Mouse (Mus musculus) left cerebral cortex, adult 6 months (tissue): ENCODE measurements around the gene Vmn1r65. TPM values are rescaled to one million over a fixed set of nuclear protein-coding genes. Genes with fewer than 3 reads are reported as not detected.

Experiments
- long read RNA-seq, 2 experiments: library from polyadenylated mRNA; unstranded; transcript quantifications; one replicate each; pipeline ENCODE4 v2.0.0; 2019 to 2020
- polyA plus RNA-seq: library from polyadenylated mRNA; unstranded; fragments of <200 nt; fragmentation: Nextera tagmentation; gene quantifications from 2 replicates; pipeline ENCODE4 v1.2.3, GENCODE M21; 2021

The Vmn1r65 gene
- polyA plus RNA-seq, result not detected in 2 replicates
- long read RNA-seq, experiment 1, result 0 reads
- long read RNA-seq, experiment 2, result 0 reads

GRCm38 (mm10) chr7:6010910-6011309 is at the start of gene Vmn1r65:
Gene Vmn1r65 (minus strand): TSS chr7:6011010.

DNA sequence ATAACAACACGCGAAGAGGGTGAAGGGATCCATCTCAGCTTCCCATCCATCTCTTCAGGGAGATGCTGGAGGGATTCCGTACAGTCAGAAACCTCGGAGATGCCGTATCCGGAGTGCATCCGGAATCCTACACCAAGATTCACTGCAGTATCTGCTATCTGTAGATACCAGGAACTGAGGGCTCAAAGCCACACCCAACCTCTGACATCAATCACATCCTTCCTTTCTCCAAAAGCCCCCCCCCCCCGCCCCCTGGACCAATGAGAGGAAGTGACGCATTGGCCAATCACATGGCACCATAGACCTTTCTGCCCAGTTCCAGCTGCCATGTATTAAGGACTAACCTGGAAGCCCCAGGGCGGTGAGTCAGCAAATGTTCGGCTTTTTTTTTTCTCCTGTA is 34.1 kb upstream of the Vmn1r65 start, which contains the start of gene Nlrp4c:
TSS of gene Nlrp4c (plus strand) at position 301 of the 400 bp plus-strand sequence.

Other genes starting within 250 kb of the Vmn1r65 start
- not detected in 2 replicates for gene Vmn1r63, start 205.6 kb downstream of the Vmn1r65 start, polyA plus RNA-seq
- not detected in 2 replicates for gene Vmn1r64, start 126.5 kb downstream of the Vmn1r65 start, polyA plus RNA-seq
- not detected in 2 replicates for gene Nlrp4c, start 34.2 kb upstream of the Vmn1r65 start, polyA plus RNA-seq
- gene Zfp787, start 145.0 kb upstream of the Vmn1r65 start, polyA plus RNA-seq, result 9.8 and 15.7 TPM in 2 replicates
- 39.0 and 51.1 TPM in 2 replicates for gene Zfp444, start 161.2 kb upstream of the Vmn1r65 start, polyA plus RNA-seq
- not detected in 2 replicates for gene Galp, start 186.1 kb upstream of the Vmn1r65 start, polyA plus RNA-seq
- gene Zscan5b, start 211.3 kb upstream of the Vmn1r65 start, polyA plus RNA-seq, result not detected in 2 replicates
- not detected in 2 replicates for gene Epp13, start 241.7 kb upstream of the Vmn1r65 start, polyA plus RNA-seq